Mouse (Mus musculus) spleen, postnatal 4 days (tissue): ENCODE measurements around the gene Dcakd.

Experiments
- DNase-seq, 2 experiments: peaks; one replicate each; pipeline ENCODE4 v3.0.0; 2022; ENCODE audit warnings: low spot score in 2 of 2

Gene Dcakd

DNA sequence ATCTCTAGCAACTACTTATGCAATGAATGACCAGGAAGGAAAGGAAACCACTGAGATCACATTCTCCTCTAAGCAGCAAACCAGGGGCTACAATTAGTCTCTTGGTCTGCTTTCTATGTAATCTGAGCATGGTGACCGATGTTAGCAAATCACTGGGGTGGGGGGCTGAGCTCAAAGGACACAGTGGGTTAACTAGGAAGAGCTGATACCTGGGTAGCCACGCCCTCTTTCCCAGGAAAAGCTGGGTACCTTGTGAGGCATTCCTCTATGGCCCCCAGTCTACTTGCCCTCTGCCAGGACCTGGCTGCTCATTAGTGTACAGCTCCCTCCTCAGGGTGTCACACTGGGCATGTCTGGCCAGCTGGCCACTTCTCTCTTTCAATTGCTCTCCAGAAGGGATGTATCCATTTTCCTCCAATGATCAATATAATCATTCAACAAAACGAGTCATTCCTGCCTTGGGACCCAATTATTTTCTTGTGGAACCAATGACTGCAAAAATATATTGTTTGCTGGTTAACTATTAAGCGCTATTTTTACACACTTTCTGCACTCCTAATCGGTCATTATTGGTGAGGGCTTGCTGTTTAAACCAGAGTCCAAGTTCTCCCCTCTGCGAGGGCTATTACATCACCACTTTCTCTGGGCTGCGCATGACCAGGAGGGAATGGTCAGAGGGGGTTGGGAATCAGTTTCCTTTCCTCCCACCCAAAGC lies 21.7 kb downstream of the Dcakd start:
- no peak for DNase-seq

GRCm38 (mm10) chr11:103005254-103005981 lies 22.7 kb downstream of the Dcakd start:
- no peak for DNase-seq

DNA sequence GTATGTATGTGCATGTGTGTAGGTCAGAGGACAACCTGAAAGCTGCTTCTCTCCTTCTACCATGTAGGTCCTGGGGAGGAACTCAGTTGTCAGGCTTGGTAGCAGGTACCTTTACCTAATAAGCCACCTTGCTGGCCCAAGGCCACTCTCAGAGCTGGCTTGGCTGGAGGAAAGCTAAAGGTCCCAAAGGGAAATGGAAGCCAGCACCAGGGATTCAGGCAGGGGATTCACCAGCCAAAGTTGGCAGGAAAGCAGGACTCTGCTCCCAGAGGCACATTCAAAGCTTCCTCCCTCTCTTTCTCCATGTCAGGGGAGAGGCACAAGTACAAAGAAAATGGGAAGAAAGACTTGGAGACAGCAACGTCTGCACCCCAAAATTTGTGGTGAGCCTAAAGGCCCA lies 23.3 kb downstream of the Dcakd start:
- DNase-seq, result no peak

- DNase-seq, result no peak
These were observed 24.9 kb downstream of the Dcakd start for GRCm38 (mm10) chr11:103003210-103003609.

DNA sequence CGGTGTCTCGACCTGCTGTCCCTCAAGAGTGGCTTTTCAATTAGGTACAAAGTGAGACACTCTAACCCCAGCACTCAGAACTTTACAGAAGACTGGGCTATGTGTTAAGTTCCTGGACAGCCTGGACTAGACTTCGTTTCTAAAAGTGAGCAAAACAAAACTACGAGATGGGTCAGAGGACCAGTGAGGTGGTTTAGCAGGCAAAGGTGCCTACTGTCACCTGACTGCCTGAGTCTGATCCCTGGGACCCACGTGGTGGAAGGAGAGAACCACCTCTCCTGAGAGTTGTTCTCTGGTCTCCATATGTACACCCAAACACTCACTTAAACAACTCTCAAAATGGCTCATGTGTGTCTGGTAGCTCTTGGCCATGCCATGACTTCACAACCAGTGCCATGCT lies 27.1 kb downstream of the Dcakd start:
- no peak for DNase-seq

DNA sequence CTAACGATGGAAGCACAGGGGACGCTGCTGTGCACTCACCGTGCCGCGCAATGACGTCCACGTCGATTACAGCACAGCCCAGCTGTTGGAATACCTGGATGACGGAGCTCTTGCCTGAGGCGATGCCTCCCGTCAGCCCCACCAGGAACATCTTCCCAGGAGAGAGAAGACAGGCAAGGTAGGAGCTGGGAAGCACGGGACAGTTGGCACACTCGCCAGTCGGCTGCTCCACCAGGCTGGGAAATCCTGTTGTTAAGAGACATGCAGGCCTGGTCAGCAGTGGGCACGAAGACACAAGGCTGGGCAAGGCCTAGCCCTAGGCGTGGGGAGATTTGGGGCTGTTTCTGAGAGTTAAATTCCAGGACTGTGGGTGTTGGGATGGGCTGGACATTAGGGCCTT lies 28.0 kb downstream of the Dcakd start:
- DNase-seq, result no peak

GRCm38 (mm10) chr11:102999317-102999970 lies 28.7 kb downstream of the Dcakd start:
- DNase-seq, result no peak

DNA sequence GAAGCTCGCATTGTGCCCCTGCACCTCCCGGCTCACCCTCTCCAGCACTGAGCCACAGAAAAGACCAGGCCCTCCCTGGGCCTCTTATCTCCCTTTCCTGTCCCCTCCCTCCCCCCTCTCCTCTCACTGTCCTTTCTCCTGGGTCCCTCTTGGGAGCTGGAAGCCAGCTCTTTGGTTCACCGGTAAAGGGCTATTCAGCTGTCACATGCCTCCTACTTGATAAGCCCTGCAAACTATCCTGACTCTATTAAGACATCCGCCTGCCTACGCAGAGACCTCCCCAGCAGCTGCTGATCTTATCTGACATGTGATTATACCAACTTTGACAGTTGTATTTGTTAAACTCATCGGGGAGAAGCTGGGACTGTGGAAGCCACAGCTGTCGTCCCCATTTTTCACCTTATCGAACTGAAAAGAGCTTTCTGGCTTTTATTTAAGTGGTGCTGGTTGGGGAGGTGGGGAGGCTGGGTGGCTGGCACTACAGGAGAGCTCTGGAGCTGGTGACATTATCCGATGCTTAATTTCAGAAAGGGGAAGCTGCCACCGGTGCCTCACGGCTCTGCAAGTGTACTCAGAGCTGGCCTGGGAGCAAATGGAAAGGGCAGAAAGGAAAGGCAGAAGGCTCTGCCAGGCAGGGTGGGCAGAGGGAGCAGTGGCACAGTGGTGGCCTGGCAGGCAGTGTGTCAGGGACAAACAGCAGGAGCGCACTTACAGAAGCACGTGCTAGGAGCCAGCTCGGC lies 29.4 kb downstream of the Dcakd start:
- DNase-seq, result no peak

DNA sequence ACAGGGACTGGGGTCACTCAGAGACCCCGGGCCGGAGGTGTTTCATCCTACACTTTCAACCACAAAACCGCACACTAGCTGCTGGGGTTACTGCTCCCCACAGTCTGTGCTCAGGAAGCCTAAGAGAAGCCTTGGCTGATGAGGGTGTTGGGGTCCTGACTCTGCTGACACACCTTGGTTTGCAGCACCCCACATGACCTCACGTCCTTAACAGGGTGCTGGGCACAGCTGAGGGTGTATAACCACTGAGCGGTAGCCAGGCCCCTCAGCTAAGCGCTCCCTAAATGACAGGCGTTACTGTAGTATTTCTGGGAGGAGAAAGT lies 29.9 kb downstream of the Dcakd start:
- no peak for DNase-seq

DNA sequence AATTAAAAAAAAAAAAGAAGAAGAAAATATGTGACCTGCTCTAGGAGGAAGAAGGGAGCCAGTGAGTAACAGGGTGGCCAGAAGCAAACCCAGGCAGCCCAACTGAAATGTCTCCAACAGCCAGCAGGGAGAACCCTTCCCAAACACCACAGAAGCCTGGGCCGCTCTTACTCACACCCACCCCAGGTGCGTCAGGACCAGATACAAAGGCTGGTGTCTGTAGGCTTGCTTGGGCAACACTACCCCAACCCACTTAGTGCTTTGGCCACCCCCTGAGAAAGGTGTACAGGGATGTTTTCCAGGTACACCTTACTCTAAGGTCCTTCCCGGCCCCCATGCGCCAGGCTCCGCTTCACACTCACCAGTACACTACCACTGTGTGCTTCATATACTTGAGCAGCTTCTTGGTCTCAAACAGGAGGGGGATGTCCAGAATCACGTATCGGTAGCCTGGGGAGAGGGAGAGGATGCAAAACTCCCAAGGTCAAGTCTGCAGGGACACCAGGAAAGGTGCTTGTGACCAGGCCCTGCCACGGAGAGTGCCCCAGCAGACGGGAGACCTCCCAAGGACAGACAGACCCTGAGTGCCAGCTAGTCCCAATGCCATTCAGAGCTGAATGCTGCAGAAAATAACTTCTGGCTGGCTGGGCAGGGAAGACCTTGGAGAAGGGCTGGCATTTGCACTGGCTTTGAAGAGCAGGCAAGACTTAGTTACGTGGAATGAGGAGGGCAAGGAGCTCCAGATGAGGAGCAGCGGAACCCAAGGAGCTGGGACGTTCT lies 31.0 kb downstream of the Dcakd start:
- DNase-seq, result no peak

DNA sequence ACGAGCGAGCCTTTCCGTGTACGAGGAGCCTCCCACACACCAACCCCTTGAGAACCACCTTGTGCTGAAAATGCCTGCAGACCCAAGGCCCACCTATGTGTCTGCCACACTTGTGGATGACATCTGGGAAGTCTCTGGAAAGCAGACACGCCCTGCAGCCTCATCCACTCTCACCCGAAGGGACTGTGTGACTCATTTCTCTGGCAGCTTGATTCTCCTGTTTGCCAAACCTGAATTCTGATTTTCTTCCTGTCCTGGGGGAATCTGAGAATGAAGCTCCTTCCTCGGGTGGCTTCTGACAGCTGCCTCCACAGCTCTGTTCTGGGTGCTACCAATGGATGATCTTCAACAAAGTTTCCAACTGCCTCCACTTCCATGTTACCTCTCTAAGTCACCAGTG lies 31.7 kb downstream of the Dcakd start:
- DNase-seq, result no peak

GRCm38 (mm10) chr11:102994952-102995351 lies 33.2 kb downstream of the Dcakd start:
- DNase-seq, result no peak

- no peak for DNase-seq
These were observed 34.6 kb downstream of the Dcakd start for GRCm38 (mm10) chr11:102993420-102994029.

DNA sequence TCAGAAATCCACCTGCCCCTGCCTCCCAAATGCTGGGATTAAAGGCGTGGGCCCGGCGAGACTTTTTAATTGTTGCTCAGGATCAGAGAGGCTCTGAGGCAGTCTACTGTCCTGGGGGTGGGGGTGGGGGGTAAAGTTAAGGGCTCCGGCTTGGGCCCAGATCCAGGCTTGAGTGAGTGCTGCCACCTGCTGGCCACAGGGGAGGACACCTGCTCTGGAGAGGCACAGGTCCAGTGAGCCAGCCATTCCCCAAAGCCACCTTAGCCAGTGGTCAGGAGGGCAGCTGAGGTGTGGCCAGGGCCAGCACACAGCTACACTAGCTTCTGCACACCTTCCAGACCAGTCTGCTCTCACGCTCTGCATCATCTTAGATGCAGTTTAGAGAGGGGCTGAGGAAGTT lies 35.2 kb downstream of the Dcakd start:
- peak; percentile 66 to 91 for DNase-seq

DNA sequence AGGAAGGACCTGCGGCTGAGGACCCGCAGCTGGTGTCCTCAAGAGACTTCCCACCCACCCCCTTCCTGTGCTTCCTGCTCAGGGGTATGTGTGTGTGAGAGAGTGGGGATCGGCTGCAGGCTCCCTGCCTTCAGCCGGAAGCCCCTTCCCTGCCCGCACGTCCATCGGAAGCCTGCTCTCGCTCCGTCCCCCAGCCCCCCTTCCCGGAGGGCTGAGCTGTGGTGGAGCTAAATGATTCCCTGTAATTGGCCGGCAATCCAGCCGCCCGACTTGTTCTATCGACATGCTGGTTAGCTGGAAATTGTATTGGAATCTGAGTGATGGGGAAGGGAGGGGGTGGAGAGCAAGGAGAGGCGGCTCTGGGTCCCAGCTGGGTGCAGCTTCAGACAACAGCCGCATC lies 36.5 kb downstream of the Dcakd start:
- DNase-seq, result no peak

GRCm38 (mm10) chr11:102990152-102990663 lies 37.9 kb downstream of the Dcakd start:
- DNase-seq, result no peak

DNA sequence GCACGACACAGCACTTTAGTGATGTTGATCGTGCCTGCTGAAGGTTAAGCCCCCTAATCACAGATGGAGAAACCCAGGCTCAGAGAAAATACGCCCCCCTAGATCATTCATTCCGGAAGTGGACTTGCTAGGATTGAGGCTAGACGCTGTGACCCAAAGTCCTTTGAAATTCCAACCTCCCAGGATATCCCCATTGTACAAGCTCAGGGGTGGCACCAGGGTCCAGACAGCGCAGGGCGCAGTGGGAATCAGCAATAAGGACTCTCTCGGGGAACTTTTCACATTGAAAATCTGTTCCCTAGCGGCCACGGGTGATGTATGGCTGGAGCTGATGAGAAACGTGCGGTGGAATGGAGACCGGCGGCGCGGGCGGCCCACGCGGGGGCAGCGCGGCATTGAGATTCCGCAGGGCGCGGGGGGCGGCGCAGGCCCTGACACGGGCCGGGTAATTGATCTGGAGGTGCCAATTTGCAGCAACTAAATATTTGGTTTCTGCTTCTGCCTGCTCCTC lies 38.4 kb downstream of the Dcakd start:
- no peak for DNase-seq

- DNase-seq, result no peak
These were observed 43.0 kb downstream of the Dcakd start for GRCm38 (mm10) chr11:102985160-102985559.

- no peak for DNase-seq
These were observed 43.5 kb downstream of the Dcakd start for GRCm38 (mm10) chr11:102984615-102985014.

DNA sequence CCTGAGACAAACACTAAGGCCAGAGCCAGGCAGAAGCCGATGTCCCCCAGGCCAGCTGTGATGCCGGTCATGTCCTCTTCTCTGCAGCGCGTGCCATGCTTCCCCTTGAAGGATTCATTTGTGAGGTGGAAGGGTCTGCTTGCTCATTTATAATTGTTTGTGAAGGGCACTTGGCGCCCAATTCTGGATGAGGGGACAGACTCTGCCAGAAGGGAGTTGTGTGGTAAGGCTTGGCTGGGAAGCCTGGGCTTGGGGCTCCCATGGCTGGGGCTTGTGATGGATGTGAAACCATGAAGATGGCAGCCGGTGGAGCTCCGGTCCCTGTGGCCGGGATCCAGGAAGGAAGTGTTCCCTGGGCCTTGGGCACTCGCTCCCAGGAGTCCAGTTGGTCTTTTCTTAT lies 44.0 kb downstream of the Dcakd start:
- no peak for DNase-seq
